Mouse (Mus musculus) c-Kit-positive CD71-negative TER-119-negative erythroid progenitor cells, embryonic 14.5 days (primary cell): ENCODE results near the gene Eif4g2.
A peak's percentile ranks its signal among the peaks of the same experiment; 100 is the strongest.

Source experiments
- DNase-seq: peaks from one replicate; pipeline ENCODE4 v3.0.0-alpha.2; 2013; ENCODE audit warnings: low read depth

Gene Eif4g2

GRCm38 (mm10) chr7:111082822-111083732 is at the start of gene Eif4g2:
Gene Eif4g2 (minus strand): TSS chr7:111083030.
- peak; percentile 96 for DNase-seq

- no peak for DNase-seq
Observed at GRCm38 (mm10) chr7:111132596-111132995, 49.8 kb upstream of the Eif4g2 start.

- no peak for DNase-seq
Observed at GRCm38 (mm10) chr7:111126636-111127395, 44.0 kb upstream of the Eif4g2 start.

GRCm38 (mm10) chr7:111123761-111124546 is 41.1 kb upstream of the Eif4g2 start:
- no peak for DNase-seq

- peak; percentile 95 for DNase-seq
Observed at GRCm38 (mm10) chr7:111122531-111123130, 39.8 kb upstream of the Eif4g2 start.

GRCm38 (mm10) chr7:111122084-111122530 is 39.3 kb upstream of the Eif4g2 start:
- peak; percentile 30 for DNase-seq

- DNase-seq: no peak
Observed at GRCm38 (mm10) chr7:111121522-111121921, 38.7 kb upstream of the Eif4g2 start.

GRCm38 (mm10) chr7:111109561-111109960 is 26.7 kb upstream of the Eif4g2 start:
- no peak for DNase-seq

- no peak for DNase-seq
Observed at GRCm38 (mm10) chr7:111109161-111109560, 26.3 kb upstream of the Eif4g2 start.

GRCm38 (mm10) chr7:111098196-111098595 is 15.4 kb upstream of the Eif4g2 start:
- DNase-seq: no peak

- no peak for DNase-seq
Observed at GRCm38 (mm10) chr7:111095169-111095568, 12.3 kb upstream of the Eif4g2 start.

GRCm38 (mm10) chr7:111085153-111085552 is 2.3 kb upstream of the Eif4g2 start:
- no peak for DNase-seq

- DNase-seq: no peak
Observed at GRCm38 (mm10) chr7:111084443-111084842, 1.6 kb upstream of the Eif4g2 start.

- no peak for DNase-seq
Observed at GRCm38 (mm10) chr7:111083733-111084120, 897 bp upstream of the Eif4g2 start.

GRCm38 (mm10) chr7:111082043-111082821 is 598 bp downstream of the Eif4g2 start:
- DNase-seq: peak; percentile 74

- DNase-seq: no peak
Observed at GRCm38 (mm10) chr7:111080876-111081275, 2.0 kb downstream of the Eif4g2 start.

- DNase-seq: no peak
Observed at GRCm38 (mm10) chr7:111080026-111080425, 2.8 kb downstream of the Eif4g2 start.

GRCm38 (mm10) chr7:111078271-111078670 is 4.6 kb downstream of the Eif4g2 start:
- no peak for DNase-seq

- DNase-seq: no peak
Observed at GRCm38 (mm10) chr7:111075288-111075687, 7.5 kb downstream of the Eif4g2 start.

- DNase-seq: no peak
Observed at GRCm38 (mm10) chr7:111072410-111072809, 10.4 kb downstream of the Eif4g2 start.

GRCm38 (mm10) chr7:111070167-111070496 is 12.7 kb downstream of the Eif4g2 start:
- DNase-seq: no peak
